Mouse (Mus musculus) left cerebral cortex, adult 8-10 months (tissue): ENCODE data around the gene Setd7. TPM values are rescaled to one million over a fixed set of nuclear protein-coding genes. Genes with fewer than 3 reads are reported as not detected.
"Not testable (repeated sequence)": the region's sequence is repeated elsewhere in the genome, so short reads cannot be mapped to it uniquely, and the experiment has no call there.

Experiments used
- DNase-seq, 2 experiments: peaks; one replicate each; pipeline ENCODE4 v3.0.0; 2022; ENCODE audit warnings: low spot score in 2 of 2
- total RNA-seq, 4 experiments: library from RNA; stranded (reverse); gene quantifications; 2 replicates each; pipeline ENCODE4 v1.2.4; 2022

The Setd7 gene
- 100 to 1,000 TPM; 104 to 112 (median 108) TPM for total RNA-seq

GRCm38 (mm10) chr3:51560511-51561108 is at the start of gene Setd7:
TSS of gene Setd7 (minus strand) at chr3:51560879.
- DNase-seq, result peak; percentile 72 to 77

GRCm38 (mm10) chr3:51604489-51604888 is 43.8 kb upstream of the Setd7 start:
- no peak for DNase-seq

GRCm38 (mm10) chr3:51603705-51604291 is 43.1 kb upstream of the Setd7 start:
- DNase-seq, result peak; percentile 40 to 68

- no peak for DNase-seq
Observed at GRCm38 (mm10) chr3:51601461-51601860, 40.8 kb upstream of the Setd7 start.

- DNase-seq, result no peak
Observed at GRCm38 (mm10) chr3:51600728-51601127, 40.0 kb upstream of the Setd7 start.

GRCm38 (mm10) chr3:51599057-51599630 is 38.5 kb upstream of the Setd7 start:
- DNase-seq, result no peak

GRCm38 (mm10) chr3:51596538-51596937 is 35.9 kb upstream of the Setd7 start:
- no peak for DNase-seq

- DNase-seq, result no peak
Observed at GRCm38 (mm10) chr3:51593506-51593905, 32.8 kb upstream of the Setd7 start.

- no peak for DNase-seq
Observed at GRCm38 (mm10) chr3:51591591-51591990, 30.9 kb upstream of the Setd7 start.

GRCm38 (mm10) chr3:51590207-51590892 is 29.7 kb upstream of the Setd7 start:
- DNase-seq, result no peak

- DNase-seq, result no peak
Observed at GRCm38 (mm10) chr3:51587697-51588262, 27.1 kb upstream of the Setd7 start.

GRCm38 (mm10) chr3:51583574-51584391 is 23.1 kb upstream of the Setd7 start:
- DNase-seq, result peak; percentile 51 to 75

GRCm38 (mm10) chr3:51579243-51579642 is 18.6 kb upstream of the Setd7 start:
- not testable (repeated sequence) for DNase-seq

- DNase-seq, result no peak
Observed at GRCm38 (mm10) chr3:51577816-51578749, 17.4 kb upstream of the Setd7 start.

GRCm38 (mm10) chr3:51577359-51577758 is 16.7 kb upstream of the Setd7 start:
- DNase-seq, result no peak

- DNase-seq, result no peak
Observed at GRCm38 (mm10) chr3:51573915-51574314, 13.2 kb upstream of the Setd7 start.

GRCm38 (mm10) chr3:51570200-51570599 is 9.5 kb upstream of the Setd7 start:
- no peak for DNase-seq

GRCm38 (mm10) chr3:51561993-51562385 is 1.3 kb upstream of the Setd7 start:
- DNase-seq, result no peak

GRCm38 (mm10) chr3:51561109-51561992 is 672 bp upstream of the Setd7 start:
- DNase-seq, result peak; percentile 39 to 40
